Mouse (Mus musculus): ENCODE measurements at regions not wholly inside any gene's neighbourhood (a gene's known extent, or its start where the extent isn't known, plus 50 kb on each side); places are given as distances from the start of the nearest gene placed in this dataset.
"Not testable (repeated sequence)": the region's sequence is repeated elsewhere in the genome, so short reads cannot be mapped to it uniquely, and the experiment has no call there.

DNA sequence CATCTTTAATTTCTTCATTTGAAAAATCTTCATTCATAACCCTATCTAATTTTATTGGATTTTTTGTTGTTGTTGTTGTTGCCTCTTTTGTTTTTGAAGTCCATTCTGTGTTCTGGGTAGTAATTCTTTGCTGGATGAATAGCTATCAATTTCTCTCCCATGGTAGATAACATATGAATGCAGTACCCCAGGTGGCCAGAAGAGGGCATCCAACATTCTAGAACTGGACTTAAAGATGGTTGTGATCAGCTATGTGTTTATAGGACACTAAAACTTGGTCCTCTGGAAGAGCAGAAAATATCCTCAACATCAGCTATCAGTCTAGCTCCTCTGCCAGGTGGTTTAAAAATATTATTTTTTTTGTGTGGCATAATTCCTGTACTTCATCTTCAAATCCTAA is 73.0 kb downstream of the Prl2c3 start:
- DNase-seq (ENCODE audit: low spot score in 2 of 2), result not testable (repeated sequence)

DNA sequence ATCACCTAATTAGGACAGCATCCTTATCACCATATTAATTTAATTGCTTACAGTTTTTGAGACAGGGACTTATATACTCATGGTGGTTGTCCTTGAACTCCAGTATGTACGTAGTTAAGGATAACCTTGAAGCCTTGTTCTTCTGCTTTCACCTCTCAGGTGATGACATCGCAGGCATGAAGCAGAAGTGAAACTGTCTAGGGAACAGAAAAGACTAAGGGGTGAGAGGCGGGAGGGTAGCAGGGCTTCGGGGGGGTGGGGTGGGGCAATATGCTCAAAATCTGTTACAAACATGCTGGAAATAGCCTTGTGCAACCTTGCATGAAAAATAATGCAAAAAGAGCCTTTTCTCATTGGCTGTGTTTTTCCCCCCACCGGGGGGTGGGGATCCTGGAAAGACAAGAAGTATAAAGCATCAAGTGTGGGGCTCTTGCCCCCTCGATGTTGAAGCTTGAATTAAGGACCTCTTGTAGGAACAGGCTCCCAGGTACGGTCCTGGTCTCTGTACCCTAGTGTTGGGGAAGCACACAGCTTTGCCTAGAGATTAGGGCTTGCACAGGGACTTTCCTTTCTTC is 81.8 kb downstream of the Prl2c3 start:
- DNase-seq (ENCODE audit: low spot score in 2 of 2), result not testable (repeated sequence)

DNA sequence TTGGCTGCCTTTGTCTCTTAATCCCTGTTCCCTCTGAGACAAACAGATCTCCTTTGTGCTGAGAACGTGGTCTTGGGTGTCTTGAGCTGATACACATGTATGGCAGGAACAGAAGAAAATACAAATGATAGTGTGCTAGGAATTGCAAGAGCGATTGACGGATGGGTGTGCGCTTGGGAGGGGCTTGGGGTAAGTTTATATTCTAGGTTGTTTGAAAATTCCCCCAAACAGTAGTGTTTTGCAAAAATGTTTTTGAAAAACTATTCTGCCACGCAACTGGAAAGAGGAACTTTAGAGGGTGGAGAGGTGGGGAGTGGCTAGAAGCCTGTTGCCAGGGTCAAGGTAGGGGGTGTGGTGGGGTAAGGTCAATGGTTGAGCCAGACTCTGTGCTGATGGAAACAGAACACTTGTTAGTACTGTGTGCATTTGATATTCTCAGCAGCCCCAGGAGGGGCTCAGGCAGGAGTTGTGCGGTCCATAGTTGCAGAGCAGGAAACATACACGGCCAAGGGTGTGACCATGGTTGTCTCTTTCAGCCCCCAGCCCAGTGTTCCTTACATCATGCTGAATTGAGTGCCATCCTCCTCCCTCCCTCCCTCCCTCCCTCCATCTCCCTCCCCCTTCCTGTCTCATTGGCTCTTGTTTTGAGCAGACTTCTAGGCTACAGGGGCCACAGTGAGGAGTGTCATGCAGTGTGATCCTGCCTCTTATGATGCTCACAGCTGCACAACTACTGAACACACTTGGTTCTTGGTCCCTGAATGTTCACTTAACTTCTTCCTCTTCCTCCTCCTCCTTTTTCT is 88.2 kb downstream of the Prl2c3 start:
- DNase-seq (ENCODE audit: low spot score in 2 of 2), result no peak

DNA sequence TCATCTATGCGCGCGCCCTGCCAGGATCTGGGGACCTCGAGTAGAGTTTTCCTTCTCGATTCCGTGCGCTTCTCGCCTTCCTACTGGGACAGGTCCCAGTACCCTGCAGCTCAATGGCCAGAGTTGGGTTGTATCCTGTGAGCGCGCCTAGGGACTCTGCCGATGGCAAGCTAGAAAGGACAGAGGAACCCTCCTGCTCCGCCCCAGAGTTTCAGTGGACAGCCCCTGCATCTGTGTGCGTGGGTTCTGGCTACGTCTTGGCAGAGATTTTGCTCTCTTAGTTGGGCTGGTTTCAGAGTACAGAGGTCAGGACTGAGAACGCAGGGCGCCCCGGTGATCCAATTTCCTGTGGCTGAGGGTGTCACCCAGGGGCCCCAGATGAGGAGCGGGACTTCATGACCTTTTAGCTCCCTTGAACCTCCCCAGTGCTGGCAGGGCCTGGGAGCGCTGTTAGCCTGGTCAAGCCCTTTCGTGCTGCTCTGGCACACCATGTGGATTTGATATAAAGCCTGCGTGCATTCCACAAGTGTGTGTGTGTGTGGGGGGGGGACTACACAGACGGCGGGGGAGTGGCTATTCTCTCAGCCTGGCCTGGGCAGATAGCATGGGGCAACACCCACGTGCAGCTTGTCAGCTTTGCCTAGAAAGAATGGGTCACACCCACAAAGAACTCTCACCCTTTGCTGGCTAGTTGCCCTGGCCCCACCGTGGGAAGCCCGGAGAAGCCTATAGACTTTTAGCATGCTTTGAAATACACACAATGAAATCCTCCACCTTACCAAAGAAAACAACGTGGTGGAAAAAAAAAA is 96.9 kb downstream of the Prl2c3 start:
- not testable (repeated sequence) for DNase-seq (ENCODE audit: low spot score in 2 of 2)

DNA sequence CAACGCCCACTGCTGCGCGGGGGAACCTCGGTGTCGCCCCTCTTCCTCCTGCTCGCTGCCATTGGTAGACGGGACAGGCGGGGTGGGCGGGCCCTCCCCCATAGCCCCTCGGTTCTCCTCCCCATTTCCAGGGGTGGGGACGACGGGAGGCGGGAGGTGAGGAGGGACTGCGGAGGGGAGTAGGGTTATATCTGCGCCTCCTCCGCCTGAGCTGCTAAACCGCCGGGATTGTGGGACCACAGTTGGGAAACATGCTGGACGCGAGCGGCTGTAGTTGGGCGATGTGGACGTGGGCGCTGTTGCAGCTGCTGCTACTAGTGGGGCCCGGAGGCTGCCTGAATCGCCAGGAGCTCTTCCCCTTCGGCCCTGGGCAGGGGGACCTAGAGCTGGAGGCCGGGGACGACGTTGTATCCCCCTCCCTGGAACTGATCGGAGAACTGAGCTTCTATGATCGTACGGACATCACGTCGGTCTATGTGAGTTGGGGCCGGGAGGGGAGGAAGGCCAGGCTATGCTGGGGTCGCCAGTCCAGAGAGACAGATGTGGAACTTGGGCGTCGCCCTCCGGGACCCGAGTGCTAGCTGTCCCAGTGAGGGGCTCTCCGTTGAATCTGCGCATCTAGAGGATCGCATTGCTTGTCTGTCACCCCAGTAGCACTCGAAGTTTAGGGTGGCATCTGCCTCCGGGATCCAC is 97.6 kb downstream of the Prl2c3 start:
- not testable (repeated sequence) for DNase-seq (ENCODE audit: low spot score in 2 of 2)

DNA sequence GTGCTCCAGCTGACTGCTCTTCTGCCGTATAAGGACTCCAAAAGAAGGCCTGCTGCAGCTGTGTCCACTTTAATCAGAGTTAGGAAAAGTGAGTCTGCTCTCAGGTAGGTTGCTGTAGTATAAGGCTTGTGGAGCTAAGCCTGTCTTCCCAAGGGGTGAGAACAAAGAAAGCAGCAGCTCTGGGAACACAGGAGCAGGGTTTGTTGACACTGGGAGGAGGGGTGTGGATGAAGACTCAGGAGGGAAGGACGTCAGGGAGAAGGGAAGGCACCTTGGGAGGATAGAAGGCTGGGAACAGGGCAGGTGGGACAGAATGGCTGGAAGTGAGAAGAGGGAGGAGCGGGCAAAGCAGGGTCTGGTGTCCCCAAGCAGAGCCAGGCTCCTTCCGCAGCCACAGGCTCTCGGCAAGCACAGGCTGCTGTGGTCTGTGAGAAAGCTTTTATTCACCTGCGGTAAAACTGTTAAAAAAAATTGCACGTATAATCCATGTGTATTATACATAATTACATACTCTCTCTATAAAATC is 106.2 kb downstream of the Prl2c3 start:
- not testable (repeated sequence) for DNase-seq (ENCODE audit: low spot score in 2 of 2)

DNA sequence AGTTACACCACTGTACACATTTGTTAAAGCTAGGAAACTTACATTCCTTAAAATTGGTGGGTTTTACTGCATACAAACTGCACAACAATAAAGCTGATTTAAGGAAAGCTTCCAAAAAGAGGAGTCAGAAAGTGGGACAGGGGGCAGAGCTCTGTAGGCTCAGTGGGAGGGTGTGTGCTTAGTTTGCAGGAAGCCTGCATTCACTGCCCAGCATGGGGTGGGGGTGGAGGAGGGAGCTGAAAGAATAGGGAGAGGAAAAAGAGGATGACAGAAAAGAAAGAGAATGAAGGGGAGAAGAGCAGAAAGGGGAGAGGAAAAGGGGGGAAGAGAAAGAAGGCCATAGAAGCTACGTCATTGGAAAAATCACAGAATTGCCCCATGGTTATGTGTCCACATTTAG is 111.1 kb downstream of the Prl2c3 start:
- not testable (repeated sequence) for DNase-seq (ENCODE audit: low spot score in 2 of 2)

DNA sequence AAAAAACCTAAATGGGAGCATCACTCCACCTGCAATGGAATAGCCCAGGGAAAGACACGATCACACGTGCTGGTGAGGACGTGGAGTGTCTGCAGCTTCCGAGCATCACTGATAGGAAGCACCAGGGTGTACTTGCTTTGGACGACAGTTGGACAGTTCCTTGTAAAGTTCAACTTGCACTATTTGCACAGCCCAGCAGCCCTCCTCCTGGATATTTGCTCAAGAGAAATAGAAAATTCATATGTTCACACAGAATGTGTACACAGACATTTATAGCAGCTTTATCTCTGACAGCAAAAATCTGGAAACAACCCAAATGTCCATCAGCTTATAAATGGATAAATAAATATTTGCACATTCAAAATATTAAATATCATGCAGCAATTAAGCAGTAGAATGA is 111.7 kb downstream of the Prl2c3 start:
- not testable (repeated sequence) for DNase-seq (ENCODE audit: low spot score in 2 of 2)

DNA sequence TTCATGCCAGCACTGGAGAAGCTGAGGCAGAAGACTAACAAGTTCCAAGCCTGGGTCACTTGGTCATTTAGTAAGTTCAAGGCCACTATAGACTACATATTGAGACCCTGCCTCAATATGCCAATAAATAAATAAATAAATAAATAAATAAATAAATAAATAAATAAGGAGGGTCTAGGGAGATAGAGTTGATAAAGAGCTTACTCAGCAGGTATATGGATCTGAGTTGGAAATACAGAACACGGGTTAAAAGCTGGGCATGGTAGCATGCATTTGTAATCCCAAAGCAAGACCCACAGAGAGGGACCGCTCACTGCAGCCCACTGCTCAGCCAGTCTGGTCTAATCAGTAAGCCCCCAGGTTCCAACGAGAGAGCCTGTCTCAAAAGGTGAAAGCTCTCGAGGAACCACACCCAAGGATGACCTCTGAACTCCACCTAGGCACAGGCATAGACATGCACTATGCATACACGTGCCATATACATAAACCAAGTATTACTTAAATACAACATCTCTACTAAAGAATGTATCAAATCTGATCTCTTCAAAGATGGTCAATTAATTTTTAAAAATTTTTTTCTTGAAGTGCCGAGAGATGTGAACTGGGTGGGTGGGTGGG is 115.4 kb downstream of the Ero1lb start:
- not testable (repeated sequence) for DNase-seq (ENCODE audit: low spot score in 2 of 2)

DNA sequence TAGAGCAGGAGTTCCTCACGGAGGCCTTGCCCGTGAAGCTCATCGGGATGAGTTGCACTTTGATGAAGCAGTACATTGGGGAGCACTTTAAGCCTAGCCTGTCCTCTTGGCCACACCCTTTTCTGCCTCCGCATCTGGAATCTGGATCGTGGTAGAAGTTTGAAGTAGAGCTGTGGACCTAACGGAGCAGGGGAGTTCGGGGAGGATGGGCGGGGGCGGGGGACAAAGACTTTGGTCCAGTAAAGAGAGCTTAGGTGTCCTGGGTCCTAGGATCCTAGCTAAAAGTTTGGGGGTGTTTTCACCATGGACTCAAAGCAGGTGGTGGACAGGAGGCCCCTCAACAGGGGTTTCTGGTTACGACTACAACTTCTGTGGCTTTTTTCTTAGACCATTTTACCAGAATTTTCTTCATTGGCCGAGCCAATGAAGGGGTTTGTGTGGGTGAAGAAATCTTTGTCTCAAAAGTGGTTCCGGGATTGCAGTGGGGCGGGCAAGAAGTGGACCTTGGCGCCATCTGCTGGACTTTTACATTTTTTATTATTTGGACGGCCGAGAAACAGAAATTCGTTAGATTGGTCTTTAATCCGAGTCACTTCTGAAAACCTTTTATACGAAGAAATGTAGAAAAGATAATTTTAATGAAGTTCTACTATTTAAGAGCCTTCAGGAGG is 114.7 kb downstream of the Ero1lb start:
- not testable (repeated sequence) for DNase-seq (ENCODE audit: low spot score in 2 of 2)

DNA sequence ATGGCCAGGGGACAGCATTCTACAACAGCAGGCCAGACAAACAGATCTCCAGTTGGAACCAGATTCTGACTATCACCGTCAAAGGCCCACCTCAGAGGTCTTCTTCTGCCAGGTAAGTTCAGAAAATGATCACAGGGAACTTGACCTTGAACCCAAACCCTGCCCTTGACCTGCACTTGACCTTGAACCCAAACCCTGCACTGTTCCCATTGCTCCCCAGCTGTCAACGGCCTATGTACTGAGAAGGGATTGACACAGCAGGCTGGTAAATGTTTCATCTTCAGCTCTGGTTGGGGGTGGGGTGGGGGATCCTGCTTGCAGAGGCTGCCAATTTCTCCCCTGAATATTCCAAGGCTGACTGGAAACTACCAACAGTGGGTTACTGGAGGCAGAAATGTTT is 111.7 kb downstream of the Ero1lb start:
- DNase-seq (ENCODE audit: low spot score in 2 of 2), result no peak

DNA sequence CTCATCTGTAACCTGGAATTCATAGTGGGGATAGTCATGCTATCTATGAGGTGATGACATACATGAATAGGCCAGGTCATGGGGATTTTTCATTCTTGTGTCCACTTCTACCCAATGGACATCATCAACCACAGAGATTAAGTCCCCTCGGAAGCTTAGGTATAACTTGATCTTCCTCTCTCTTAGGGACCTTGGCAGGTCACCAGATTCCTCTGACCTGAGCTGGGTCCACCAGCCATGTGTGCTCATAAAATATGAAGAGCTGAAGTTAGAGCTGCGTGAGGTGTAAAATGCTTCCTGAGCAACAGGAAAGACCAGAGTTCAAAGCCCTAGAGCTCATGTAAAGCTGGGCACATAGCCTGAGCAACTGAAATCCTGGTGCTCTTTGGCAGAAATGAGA is 105.3 kb downstream of the Ero1lb start:
- DNase-seq (ENCODE audit: low spot score in 2 of 2), result not testable (repeated sequence)

DNA sequence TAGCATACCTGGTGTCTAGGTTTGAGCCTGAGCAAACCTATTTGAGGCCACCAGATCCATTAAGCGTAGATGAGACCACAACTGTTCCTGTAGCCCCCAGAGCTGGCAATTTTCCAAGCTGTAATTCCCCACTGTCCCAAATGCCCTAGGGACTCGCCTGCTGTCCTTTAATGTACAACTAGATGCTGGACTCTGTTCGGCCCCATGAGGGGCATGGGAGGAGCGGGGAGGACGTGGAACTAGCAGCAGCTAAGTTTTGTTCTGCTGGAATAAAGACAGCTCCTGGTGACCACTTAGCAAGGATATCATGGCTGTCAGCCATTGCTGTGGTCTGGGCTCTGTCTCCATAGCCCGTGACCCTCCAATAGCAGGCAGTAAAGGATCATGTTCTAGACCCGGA is 103.1 kb downstream of the Ero1lb start:
- not testable (repeated sequence) for DNase-seq (ENCODE audit: low spot score in 2 of 2)

DNA sequence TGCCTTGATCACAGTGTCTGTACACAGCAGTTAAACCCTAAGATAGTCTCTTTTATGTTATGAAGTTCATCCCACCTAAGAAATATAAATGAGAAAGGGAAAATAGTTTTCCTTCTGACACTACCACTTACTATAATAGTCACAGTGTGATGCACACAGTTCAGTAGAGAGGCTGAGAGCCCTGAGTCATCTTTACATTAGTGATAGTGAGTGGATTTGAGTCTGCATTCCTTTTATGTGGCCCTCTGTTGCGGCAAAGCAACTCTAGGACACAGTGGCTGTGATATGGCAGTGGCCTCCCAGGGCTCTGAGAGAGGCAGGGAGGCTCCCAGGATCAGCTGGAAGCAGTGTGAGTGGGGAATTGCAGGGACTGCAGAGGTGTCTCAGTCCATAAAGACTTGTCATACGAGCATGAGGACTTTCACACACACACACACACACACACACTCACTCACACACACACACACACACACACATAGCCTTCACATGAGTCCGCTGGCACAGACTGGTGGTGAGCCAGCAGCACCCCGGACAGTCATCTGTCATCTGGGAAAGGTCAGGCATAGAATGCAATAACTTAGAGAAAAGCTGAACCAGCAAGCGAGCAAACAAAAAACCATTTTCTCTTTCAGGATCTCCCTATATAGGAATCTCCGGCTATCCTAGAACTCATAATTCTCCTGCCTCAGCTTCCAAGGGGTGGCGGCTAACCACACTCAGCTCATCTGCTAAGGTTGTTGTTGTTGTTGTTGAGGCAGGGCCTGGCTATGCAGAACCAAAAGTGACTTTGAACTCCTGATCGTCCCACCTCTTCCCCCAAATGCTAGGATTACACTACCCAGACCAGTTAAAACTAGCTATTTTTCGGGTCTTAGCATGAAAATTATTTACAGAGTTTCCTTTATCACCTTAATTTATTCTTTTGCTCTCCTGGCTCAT is 102.3 kb downstream of the Ero1lb start:
- peak in 1 of 2 experiments; percentile 34 for DNase-seq (ENCODE audit: low spot score in 2 of 2)

DNA sequence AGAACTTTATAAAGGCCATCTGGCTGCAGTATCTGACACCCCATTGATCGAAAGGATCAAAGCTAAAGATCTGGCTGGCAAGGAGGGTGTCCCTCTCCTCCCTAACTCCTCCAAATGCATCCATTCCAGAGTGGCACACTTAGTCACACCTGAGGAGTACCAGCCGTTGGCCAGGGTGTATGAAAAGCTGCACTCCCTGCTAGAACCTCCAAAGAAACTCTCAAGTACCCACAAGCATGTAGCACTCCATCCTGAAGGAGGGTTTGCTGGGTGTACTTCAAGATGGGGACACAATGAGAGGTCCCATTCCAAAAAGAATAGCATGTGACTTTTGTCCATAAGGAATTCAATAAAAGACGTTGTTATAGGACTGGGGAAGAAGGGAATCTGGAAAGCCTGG is 100.4 kb downstream of the Ero1lb start:
- DNase-seq (ENCODE audit: low spot score in 2 of 2), result not testable (repeated sequence)

Measured in adrenal gland, postnatal 4 days (tissue).